Mouse (Mus musculus): ENCODE measurements at regions not wholly inside any gene's neighbourhood (a gene's known extent, or its start where the extent isn't known, plus 50 kb on each side); places are given as distances from the start of the nearest gene placed in this dataset.

GRCm38 (mm10) chr15:56108313-56108712 lies 1369.1 kb downstream of the Slc22a22 start:
- H3K4me1 ChIP-seq (replicated peaks): no peaks in the 10 kb centered on the region
- 62% methylated on average over 2 of the region's 2 CpGs for WGBS
- H3K9ac ChIP-seq: no peak overlapping the region
- no peak; the same call in 1 of the 2 replicates for ATAC-seq (ENCODE audit: low read depth)
- H3K36me3 ChIP-seq: no peaks in the 10 kb centered on the region
- H3K4me2 ChIP-seq: no peak overlapping the region
- no peak overlapping the region for H3K27ac ChIP-seq (replicated peaks)
- H3K27me3 ChIP-seq: no peaks in the 10 kb centered on the region
- H3K9me3 ChIP-seq: no peaks in the 10 kb centered on the region
- no peak overlapping the region for H3K4me3 ChIP-seq

DNA sequence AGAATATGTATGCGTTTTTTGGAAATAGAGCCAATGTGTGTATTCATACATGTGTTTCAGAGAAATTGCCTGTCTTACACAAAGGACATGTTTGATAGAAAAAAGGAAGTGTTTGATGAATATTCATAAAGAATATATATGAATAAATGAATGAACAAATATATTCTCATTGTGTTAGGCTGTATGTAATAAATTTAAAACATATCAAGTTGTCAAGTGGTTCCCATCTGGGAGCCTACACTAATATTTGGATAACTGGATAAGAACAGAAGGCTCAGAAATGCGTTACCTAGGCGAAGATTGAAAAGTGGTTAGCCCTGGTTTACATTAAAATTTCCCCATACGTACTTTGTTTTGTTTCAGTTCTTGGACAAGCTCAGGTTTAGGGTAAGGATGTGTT lies 1369.7 kb downstream of the Slc22a22 start:
- Histone ChIP-seq H3K36me3 (no peaks in the 10 kb centered on the region), H3K4me3 (no peak overlapping the region), H3K27ac (replicated peaks) (no peak overlapping the region), H3K27me3 (no peaks in the 10 kb centered on the region), H3K4me2 (no peak overlapping the region), H3K4me1 (replicated peaks) (no peaks in the 10 kb centered on the region), H3K9me3 (no peaks in the 10 kb centered on the region), H3K9ac (no peak overlapping the region)
- ATAC-seq (ENCODE audit: low read depth): no peak
- 81% methylated on average over 4 of the region's 4 CpGs for WGBS

GRCm38 (mm10) chr15:56100133-56100735 lies 1377.2 kb downstream of the Slc22a22 start:
- no peak overlapping the region for H3K27ac ChIP-seq (replicated peaks)
- ATAC-seq (ENCODE audit: low read depth): no peak
- no peaks in the 10 kb centered on the region for H3K9me3 ChIP-seq
- H3K4me1 ChIP-seq (replicated peaks): no peaks in the 10 kb centered on the region
- no peak overlapping the region for H3K4me3 ChIP-seq
- WGBS: 86% methylated on average over 3 of the region's 3 CpGs
- no peaks in the 10 kb centered on the region for H3K27me3 ChIP-seq
- H3K36me3 ChIP-seq: no peaks in the 10 kb centered on the region
- no peak overlapping the region for H3K4me2 ChIP-seq
- no peak overlapping the region for H3K9ac ChIP-seq

DNA sequence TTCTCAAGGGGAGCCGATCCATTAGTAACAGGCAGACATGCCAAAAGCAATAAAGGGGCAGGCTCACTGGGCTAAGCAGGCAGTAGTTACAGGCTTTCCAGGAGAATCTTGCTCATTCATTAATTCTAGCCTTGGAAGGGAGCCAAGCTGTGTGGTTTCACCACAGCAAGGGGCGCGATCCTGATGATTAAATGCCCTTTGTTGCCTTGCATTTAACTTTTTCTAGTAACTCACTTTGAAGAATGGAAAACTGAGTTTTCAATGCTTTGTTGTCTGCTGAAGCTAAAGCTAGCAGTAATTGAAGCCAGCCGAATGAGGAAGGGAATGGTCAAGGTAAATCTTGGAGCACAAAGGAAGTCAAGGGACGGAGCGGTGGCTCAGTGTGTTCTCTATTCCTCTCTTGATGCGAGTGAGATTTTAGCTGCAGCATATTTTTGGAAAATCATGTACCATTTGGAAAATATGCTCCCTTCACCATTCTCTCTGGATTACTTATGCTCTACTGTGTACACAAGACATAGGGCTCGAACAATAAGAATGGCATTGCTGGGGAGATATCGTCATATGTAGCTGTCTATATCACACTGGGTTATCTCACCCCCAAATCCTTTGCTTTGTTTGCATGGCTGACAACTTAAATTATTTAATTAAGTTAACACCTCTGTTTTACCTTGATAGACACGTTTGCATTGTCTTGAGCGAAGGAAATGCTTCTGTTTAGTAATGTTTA lies 1399.4 kb downstream of the Slc22a22 start:
- Histone ChIP-seq H3K27ac (replicated peaks) (peak overlapping the region; percentile 81), H3K9me3 (0 out of 2 replicates have a peak, but pooled peaks cover under 1% of the 10 kb centered on the region), H3K36me3 (no peaks in the 10 kb centered on the region), H3K4me2 (peak overlapping the region; percentile 46), H3K9ac (no peak overlapping the region), H3K27me3 (no peaks in the 10 kb centered on the region), H3K4me1 (replicated peaks) (peaks cover 21% of the 10 kb centered on the region), H3K4me3 (0 out of 2 replicates have a peak overlapping the region, but pooled peaks have one; percentile 8)
- peak; percentile 96 for ATAC-seq (ENCODE audit: low read depth)
- 26% methylated on average over 11 of the region's 11 CpGs for WGBS

- Histone ChIP-seq H3K9ac (no peak overlapping the region), H3K27me3 (no peaks in the 10 kb centered on the region), H3K27ac (replicated peaks) (peak overlapping the region; percentile 81), H3K4me3 (no peak overlapping the region), H3K4me2 (no peak overlapping the region), H3K4me1 (replicated peaks) (peaks cover 21% of the 10 kb centered on the region), H3K36me3 (no peaks in the 10 kb centered on the region), H3K9me3 (peaks cover 10% of the 10 kb centered on the region; the same call in 1 of the 2 replicates)
- ATAC-seq (ENCODE audit: low read depth): peak; percentile 54
- WGBS: 18% methylated on average over 1 of the region's 1 CpGs
These were observed 1400.3 kb downstream of the Slc22a22 start for GRCm38 (mm10) chr15:56077081-56077480.

GRCm38 (mm10) chr15:56076680-56077079 lies 1400.7 kb downstream of the Slc22a22 start:
- Histone ChIP-seq H3K27me3 (no peaks in the 10 kb centered on the region), H3K4me3 (no peak overlapping the region), H3K9me3 (peaks cover 10% of the 10 kb centered on the region; the same call in 1 of the 2 replicates), H3K9ac (no peak overlapping the region), H3K27ac (replicated peaks) (peak overlapping the region; percentile 81), H3K36me3 (no peaks in the 10 kb centered on the region), H3K4me2 (no peak overlapping the region), H3K4me1 (replicated peaks) (peaks cover 21% of the 10 kb centered on the region)
- peak; percentile 17; the same call in 1 of the 2 replicates for ATAC-seq (ENCODE audit: low read depth)
- WGBS: 86% methylated on average over 1 of the region's 1 CpGs

- Histone ChIP-seq H3K36me3 (no peaks in the 10 kb centered on the region), H3K27me3 (no peaks in the 10 kb centered on the region), H3K9ac (no peak overlapping the region), H3K9me3 (peaks cover 10% of the 10 kb centered on the region; the same call in 1 of the 2 replicates), H3K4me3 (no peak overlapping the region), H3K27ac (replicated peaks) (no peak overlapping the region), H3K4me1 (replicated peaks) (no peaks in the 10 kb centered on the region), H3K4me2 (no peak overlapping the region)
- 89% methylated on average over 2 of the region's 2 CpGs for WGBS
- ATAC-seq (ENCODE audit: low read depth): no peak
These were observed 1407.9 kb downstream of the Slc22a22 start for GRCm38 (mm10) chr15:56069511-56069910.

DNA sequence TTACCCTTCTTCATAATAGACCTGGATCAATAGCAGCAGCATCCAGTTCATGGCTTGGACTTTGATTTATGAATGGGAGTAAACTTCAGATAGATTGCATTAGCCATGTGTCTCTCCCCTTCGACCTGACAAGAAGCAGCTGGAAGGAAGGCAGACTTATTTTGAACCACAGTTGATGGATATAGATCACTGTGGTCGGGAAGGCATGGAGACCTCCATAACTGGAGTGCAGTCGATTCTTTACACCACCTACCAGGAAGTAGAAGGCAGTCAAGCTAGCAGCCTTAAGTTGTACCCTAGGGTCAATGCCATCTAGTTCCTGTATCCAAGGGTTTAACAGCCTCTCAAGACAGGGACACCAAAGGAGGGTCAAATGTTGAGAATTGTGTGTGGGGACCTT lies 1410.2 kb downstream of the Slc22a22 start:
- no peak for ATAC-seq (ENCODE audit: low read depth)
- 56% methylated on average over 3 of the region's 3 CpGs for WGBS

DNA sequence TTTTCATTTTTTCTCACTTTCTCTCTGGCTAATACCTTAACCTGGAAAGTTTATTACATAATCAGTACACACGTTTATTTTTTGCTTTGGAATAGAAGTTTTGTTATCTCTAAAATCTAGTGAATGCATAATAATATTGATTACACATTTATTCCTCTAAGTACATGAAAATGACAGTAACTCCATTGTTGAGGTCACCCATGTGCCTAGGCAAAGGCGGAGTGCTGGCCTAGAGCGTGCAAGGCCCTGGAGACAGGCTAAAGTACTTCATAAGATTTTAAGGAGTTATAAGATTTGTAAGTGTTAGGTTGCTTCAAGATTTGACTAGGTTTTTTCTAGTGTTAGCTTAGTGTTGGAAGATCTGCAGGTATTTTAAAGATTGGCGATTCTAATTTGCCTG lies 1410.9 kb downstream of the Slc22a22 start:
- no peaks in the 10 kb centered on the region for H3K4me1 ChIP-seq (replicated peaks)

More for the DNA sequence above, 1410.2 kb downstream of the Slc22a22 start:
- no peak overlapping the region for H3K4me2 ChIP-seq
- H3K4me3 ChIP-seq: no peak overlapping the region
- no peak overlapping the region for H3K27ac ChIP-seq (replicated peaks)
- no peaks in the 10 kb centered on the region for H3K27me3 ChIP-seq
- 0 out of 2 replicates have a peak, but pooled peaks cover 1% of the 10 kb centered on the region for H3K9me3 ChIP-seq
- no peaks in the 10 kb centered on the region for H3K36me3 ChIP-seq
- H3K4me1 ChIP-seq (replicated peaks): no peaks in the 10 kb centered on the region
- H3K9ac ChIP-seq: no peak overlapping the region

DNA sequence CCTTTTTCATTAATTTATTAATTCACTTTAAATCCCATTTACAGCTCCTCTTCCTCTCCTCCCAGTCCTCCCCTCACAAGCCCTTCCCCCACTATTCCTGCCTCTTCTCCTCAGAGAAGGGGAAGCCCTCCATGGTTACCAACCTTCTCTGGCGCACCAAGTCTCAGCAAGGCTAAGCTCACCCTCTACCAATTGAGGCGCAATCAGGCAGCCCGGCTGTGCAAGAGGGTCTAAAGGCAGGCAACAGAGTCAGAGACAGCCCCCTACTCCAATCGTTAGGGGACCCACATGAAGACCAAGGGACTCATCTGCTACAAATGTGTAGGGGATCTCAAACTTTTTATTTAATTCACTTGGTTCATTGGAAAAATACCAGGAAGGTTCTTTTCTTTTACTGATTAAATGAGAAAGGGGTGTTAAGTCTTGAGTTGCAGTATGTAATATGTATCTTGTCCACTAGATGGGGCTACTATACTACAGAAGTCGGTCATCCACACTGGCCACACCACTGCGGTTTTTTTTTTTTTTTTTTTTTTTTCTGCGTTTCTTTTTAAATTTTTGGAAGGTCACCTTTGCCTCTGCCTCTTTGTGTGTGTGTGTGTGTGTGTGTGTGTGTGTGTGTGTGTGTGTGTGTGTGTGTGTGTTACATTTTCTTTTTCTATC lies 1411.4 kb downstream of the Slc22a22 start:
- Histone ChIP-seq H3K9me3 (no peaks in the 10 kb centered on the region), H3K4me3 (no peak overlapping the region), H3K4me2 (no peak overlapping the region), H3K27ac (replicated peaks) (no peak overlapping the region), H3K9ac (no peak overlapping the region), H3K36me3 (no peaks in the 10 kb centered on the region), H3K27me3 (no peaks in the 10 kb centered on the region), H3K4me1 (replicated peaks) (no peaks in the 10 kb centered on the region)
- WGBS: 33% methylated on average over 7 of the region's 7 CpGs
- ATAC-seq (ENCODE audit: low read depth): peak; percentile 82

More for the DNA sequence above, 1410.9 kb downstream of the Slc22a22 start:
- ATAC-seq (ENCODE audit: low read depth): no peak
- Histone ChIP-seq H3K27me3 (no peaks in the 10 kb centered on the region), H3K4me2 (no peak overlapping the region), H3K27ac (replicated peaks) (no peak overlapping the region), H3K9ac (no peak overlapping the region), H3K36me3 (no peaks in the 10 kb centered on the region), H3K4me3 (no peak overlapping the region), H3K9me3 (no peaks in the 10 kb centered on the region)
- 75% methylated on average over 4 of the region's 4 CpGs for WGBS

DNA sequence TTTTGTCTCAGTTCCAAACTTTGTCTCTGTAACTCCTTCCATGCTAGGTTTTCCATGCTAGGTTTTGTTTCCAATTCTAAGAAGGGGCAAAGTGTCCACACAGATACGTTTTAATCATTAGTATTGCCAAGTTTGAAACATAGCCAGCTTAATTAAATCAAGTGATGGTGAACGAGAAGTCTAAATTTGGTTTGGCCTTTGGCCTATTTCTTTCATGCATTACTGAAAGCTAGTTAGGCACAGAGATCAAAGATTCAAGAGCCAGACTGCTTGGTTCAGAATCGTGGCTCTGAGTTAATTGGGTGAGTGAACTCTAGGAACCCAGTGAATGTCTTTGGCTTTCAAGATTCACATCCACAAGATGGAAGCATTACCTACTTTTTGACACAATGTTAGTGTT lies 1414.8 kb downstream of the Slc22a22 start:
- Histone ChIP-seq H3K4me3 (no peak overlapping the region), H3K27ac (replicated peaks) (no peak overlapping the region), H3K4me2 (no peak overlapping the region), H3K27me3 (no peaks in the 10 kb centered on the region), H3K9ac (no peak overlapping the region), H3K9me3 (no peaks in the 10 kb centered on the region), H3K36me3 (no peaks in the 10 kb centered on the region), H3K4me1 (replicated peaks) (no peaks in the 10 kb centered on the region)
- WGBS: 79% methylated on average over 3 of the region's 3 CpGs
- ATAC-seq (ENCODE audit: low read depth): no peak

DNA sequence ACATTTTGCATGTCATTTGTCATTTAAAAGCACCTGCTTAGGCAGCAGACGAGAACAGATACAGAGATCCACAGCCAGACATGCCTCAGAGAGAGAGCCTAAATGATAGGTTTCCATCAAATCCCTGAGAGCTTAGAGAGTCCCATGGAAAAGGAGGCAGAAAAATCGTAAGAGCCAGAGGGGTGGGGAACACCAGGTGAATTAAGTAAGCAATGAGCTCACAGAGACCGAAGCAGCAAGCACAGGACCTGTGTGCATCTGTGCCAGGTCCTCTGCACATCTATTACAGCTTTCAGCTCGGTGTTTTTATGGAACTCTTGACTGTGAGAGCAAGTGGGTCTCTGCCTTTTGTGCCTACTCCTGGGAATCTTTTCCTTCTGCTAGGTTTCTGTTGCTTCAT lies 1416.1 kb downstream of the Slc22a22 start:
- H3K36me3 ChIP-seq: no peaks in the 10 kb centered on the region
- no peaks in the 10 kb centered on the region for H3K4me1 ChIP-seq (replicated peaks)
- H3K4me3 ChIP-seq: no peak overlapping the region
- no peak overlapping the region for H3K9ac ChIP-seq
- 60% methylated on average over 4 of the region's 4 CpGs for WGBS
- H3K4me2 ChIP-seq: no peak overlapping the region
- H3K9me3 ChIP-seq: no peaks in the 10 kb centered on the region
- H3K27me3 ChIP-seq: no peaks in the 10 kb centered on the region
- H3K27ac ChIP-seq (replicated peaks): no peak overlapping the region
- ATAC-seq (ENCODE audit: low read depth): no peak
